Mouse (Mus musculus) stomach, postnatal 0 days (tissue): Measurements from ENCODE around the gene Gm11639.

Experiments
- CTCF ChIP-seq: IDR thresholded peaks from 2 replicates; pipeline ENCODE4 v1.5.1; 2016; ENCODE audit warnings: antibody characterized with exemption, low read depth, mild to moderate bottlenecking, moderate library complexity
- EP300 ChIP-seq: optimal IDR thresholded peaks from 2 replicates; pipeline ENCODE3; 2016; ENCODE audit warnings: antibody characterized with exemption

- TF ChIP-seq CTCF = no peak
- no peak for TF ChIP-seq EP300
These were observed 466.5 kb downstream of the Gm11639 start for GRCm38 (mm10) chr11:105152017-105152300.
